Mouse (Mus musculus) heart, embryonic 11.5 days (tissue): ENCODE data around the gene Slc50a1. TPM values are rescaled to one million over a fixed set of nuclear protein-coding genes. Genes with fewer than 3 reads are reported as not detected.

Experiments
- ATAC-seq: fragments of 200-750 bp; cut with Nextera tagmentation; replicated peaks from 2 replicates; pipeline ENCODE4 v1.8.0; 2017; ENCODE audit warnings: moderate library complexity; ENCODE audit not compliant: insufficient number of reproducible peaks, low FRiP score, low TSS enrichment
- H3K27ac ChIP-seq: fragments of 300-500 bp; sonication (generic); 2 replicates; pipeline ENCODE4 v1.5.1; 2014; ENCODE audit warnings: mild to moderate bottlenecking, low read depth, low read length
- H3K27me3 ChIP-seq: fragments of 300-500 bp; sonication (generic); 2 replicates; pipeline ENCODE4 v1.6.1; 2014; ENCODE audit warnings: mild to moderate bottlenecking, low read length, mixed read lengths; ENCODE audit not compliant: control insufficient read depth, insufficient read depth
- H3K36me3 ChIP-seq: fragments of 300-500 bp; sonication (generic); 2 replicates; pipeline ENCODE4 v1.6.1; 2014; ENCODE audit warnings: mild to moderate bottlenecking, low read length, moderate library complexity, mixed read lengths; ENCODE audit not compliant: control insufficient read depth, insufficient read depth
- H3K4me1 ChIP-seq: fragments of 300-500 bp; sonication (generic); 2 replicates; pipeline ENCODE4 v1.6.1; 2014; ENCODE audit warnings: low read length; ENCODE audit not compliant: control insufficient read depth, insufficient read depth
- H3K4me2 ChIP-seq: fragments of 300-500 bp; sonication (generic); 2 replicates; pipeline ENCODE4 v1.6.1; 2014; ENCODE audit warnings: mild to moderate bottlenecking, moderate library complexity
- H3K4me3 ChIP-seq: fragments of 300-500 bp; sonication (generic); 2 replicates; pipeline ENCODE4 v1.5.1; 2014; ENCODE audit warnings: low read depth, low read length
- H3K9ac ChIP-seq: fragments of 300-500 bp; sonication (generic); 2 replicates; pipeline ENCODE4 v1.6.1; 2014; ENCODE audit warnings: mild to moderate bottlenecking, low read depth, low read length, moderate library complexity
- H3K9me3 ChIP-seq: fragments of 300-500 bp; sonication (generic); replicated peaks from 2 replicates; pipeline ENCODE4 v1.6.1; 2016; ENCODE audit warnings: low read length; ENCODE audit not compliant: control insufficient read depth
- WGBS: fragments of 180-500 bp; shearing (Covaris S2); extraction: QIAGEN DNeasy Blood & Tissue Kit; methylation state at CpG from one replicate; pipeline ENCODE4 v1.1.7; 2014; ENCODE audit not compliant: insufficient replicate concordance; 5-methylcytosine and 5-hydroxymethylcytosine counted together
- polyA plus RNA-seq: library from polyadenylated mRNA; unstranded; fragments of >200 nt; fragmentation: Nextera tagmentation; extraction: Ambion mirVana; gene quantifications from 2 replicates; pipeline ENCODE4 v1.2.1, GENCODE M21; 2014

The Slc50a1 gene
- polyA plus RNA-seq, 1 experiment from 2014 or later = 40.9 TPM

DNA sequence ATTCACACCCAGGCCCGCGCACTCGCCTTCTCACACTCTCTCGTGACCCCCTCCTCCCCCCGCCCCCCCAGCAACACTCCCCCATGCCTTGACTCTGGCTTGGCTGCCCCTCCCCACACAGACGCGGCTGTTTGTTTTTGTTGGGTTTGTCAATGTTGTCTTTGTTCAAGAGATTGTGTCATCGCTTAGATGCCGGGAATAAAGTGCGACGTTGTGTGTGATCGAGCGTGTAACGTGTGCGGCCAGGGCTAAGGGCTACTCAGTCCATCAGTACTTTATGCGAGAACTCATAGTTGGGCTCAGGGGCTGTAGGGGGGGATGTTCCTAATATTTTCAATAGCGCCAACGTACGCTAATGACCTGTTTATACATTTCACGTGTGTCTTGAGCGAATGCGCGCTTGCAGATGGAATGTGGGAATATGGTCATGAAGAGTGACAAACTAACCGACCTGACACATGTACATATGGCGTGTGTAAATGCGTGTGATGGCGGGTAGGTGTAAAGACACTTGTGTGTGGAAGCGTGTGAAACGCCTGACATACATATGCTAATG, 9.8 kb upstream of the Slc50a1 start:
- peak overlapping the region; percentile 77 for H3K9ac ChIP-seq
- peaks cover 3% of the 10 kb centered on the region for H3K27me3 ChIP-seq
- H3K4me3 ChIP-seq = peak overlapping the region; percentile 67
- H3K4me2 ChIP-seq = peak overlapping the region; percentile 91
- ATAC-seq = no peak
- under 1% methylated on average over 29 of the region's 29 CpGs for WGBS
- H3K9me3 ChIP-seq = no peaks in the 10 kb centered on the region
- H3K27ac ChIP-seq = peak overlapping the region; percentile 78; the same call in 1 of the 2 replicates
- H3K36me3 ChIP-seq = peaks cover 6% of the 10 kb centered on the region
- peaks cover 26% of the 10 kb centered on the region for H3K4me1 ChIP-seq

DNA sequence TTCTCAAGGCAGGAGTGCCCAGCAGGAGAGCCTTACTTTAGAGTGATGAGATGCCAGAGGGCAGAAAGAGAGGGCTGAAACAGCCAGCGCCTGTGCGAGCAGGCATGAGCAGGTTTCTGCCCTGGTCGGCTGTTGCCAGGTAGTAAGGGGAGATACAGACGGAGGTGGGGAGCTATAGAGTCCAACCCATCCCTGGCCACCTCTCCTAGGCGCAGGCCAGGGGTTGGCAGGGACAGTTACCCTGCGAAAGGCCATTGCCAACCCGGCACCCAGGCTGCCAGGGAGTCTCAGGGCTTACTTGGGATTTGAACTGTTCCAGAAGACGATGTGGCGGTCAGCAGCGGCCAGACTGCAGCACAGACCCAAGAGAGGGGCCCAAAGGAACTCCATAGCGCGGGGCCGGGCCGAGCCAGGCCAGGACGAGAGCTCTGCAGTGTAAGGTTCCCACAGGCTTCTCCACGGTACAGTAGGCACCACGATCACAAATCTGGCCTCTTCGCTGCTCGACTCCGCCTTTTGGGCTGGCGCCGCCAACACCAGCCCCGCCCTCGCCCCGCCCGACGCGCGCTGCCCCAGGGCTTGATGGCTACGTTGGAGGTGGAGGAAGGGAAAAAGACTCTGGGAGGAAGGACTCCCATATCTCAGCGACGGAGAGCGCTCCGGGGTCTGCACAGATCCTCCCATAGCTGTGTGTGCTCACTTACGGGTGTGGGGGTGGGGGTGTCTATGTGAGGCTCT, 9.0 kb upstream of the Slc50a1 start:
- peak; percentile 62 for ATAC-seq
- Histone ChIP-seq H3K9ac (peak overlapping the region; percentile 77), H3K36me3 (peaks cover 7% of the 10 kb centered on the region), H3K27ac (peak overlapping the region; percentile 78), H3K9me3 (no peaks in the 10 kb centered on the region), H3K4me3 (peak overlapping the region; percentile 67), H3K4me1 (peaks cover 26% of the 10 kb centered on the region), H3K27me3 (peaks cover 3% of the 10 kb centered on the region), H3K4me2 (peak overlapping the region; percentile 91)
- WGBS = 2% methylated on average over 35 of the region's 35 CpGs

DNA sequence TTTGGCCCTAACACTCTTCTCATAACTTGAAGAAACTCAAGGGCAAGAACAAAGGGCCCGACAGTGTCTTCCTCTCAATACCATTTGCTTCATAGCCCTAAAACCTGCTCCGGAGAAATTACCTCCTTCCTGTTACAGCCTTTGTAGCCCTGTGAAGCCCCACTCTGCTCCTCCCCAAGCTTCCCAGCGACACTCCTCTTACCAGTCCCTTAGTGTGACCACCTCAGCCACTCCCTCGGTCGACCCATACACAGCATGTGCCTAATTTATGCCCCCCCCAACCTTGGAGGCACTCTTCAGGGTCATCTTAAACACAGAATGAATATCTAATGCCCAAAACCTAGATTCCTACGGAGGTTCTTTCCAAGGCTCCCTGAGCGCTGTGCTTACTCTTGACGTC, 8.3 kb upstream of the Slc50a1 start:
- Histone ChIP-seq H3K27ac (peak overlapping the region; percentile 78), H3K27me3 (peaks cover 3% of the 10 kb centered on the region), H3K4me3 (peak overlapping the region; percentile 67), H3K9me3 (no peaks in the 10 kb centered on the region), H3K9ac (peak overlapping the region; percentile 77), H3K4me1 (peaks cover 26% of the 10 kb centered on the region), H3K4me2 (peak overlapping the region; percentile 91), H3K36me3 (peaks cover 7% of the 10 kb centered on the region)
- ATAC-seq = no peak
- WGBS = 8% methylated on average over 8 of the region's 8 CpGs

DNA sequence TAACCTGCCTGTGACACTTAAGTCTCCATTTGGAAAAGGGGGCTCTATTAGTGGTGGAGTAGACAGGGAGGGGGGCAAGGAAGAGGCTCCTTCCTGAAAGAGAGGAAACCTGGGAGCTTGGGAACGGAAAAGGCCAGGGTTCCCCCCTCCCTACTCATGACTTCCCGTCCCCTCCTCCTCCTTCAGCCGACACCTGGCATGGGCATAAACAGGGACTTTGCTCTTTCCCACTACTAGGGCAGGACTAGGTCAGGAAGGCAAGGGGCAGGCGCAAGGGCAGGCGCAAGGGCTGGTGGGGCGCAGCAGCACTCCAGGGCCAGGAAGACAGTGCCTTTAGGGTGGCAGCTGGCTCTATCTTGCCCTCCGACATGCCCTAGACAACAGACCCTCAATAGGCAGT, 7.7 kb upstream of the Slc50a1 start:
- Histone ChIP-seq H3K4me1 (peaks cover 26% of the 10 kb centered on the region), H3K4me2 (peak overlapping the region; percentile 91), H3K9me3 (no peaks in the 10 kb centered on the region), H3K9ac (peak overlapping the region; percentile 77), H3K27ac (peak overlapping the region; percentile 78), H3K27me3 (peaks cover 3% of the 10 kb centered on the region), H3K4me3 (peak overlapping the region; percentile 67), H3K36me3 (peaks cover 7% of the 10 kb centered on the region)
- 30% methylated on average over 7 of the region's 7 CpGs for WGBS
- peak; percentile 8; the same call in 1 of the 2 replicates for ATAC-seq

DNA sequence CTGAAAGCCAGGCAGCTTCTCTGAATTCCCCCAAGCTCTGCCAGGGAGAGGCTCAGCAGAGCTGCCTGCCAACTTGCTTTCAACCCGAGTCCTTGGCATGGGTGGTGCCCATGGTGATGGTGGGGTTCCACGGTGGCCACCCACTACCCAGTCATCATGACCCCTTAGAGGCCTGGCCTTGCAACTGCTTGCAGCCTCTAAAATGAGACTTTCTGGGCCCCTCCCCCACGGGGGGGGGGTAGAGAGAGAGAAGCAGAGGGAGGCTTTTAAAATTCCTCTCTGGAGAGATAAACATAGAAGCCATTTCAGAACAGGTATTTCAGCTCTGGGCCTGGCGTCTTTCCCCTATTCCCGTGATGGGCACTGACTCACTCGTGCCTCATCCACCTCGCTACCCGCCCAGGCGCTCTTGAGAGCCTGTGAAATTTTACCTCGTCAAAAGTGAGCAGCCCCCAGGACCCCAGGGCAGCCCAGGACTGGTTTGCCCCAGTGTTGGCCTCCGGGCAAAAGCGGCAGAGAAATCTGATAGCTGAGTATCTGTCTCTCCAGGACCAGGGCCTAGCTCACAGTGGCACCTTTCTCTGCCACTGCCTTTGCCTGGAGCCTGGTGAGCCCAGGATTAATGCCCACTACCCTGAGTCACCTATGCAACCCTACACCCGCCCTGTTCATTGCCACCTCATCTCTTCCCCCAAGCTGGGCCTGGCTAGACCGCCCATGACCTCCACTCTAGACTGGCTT, 7.1 kb upstream of the Slc50a1 start:
- WGBS = 13% methylated on average over 14 of the region's 14 CpGs
- Histone ChIP-seq H3K36me3 (peaks cover 9% of the 10 kb centered on the region), H3K27ac (peak overlapping the region; percentile 78), H3K9me3 (no peaks in the 10 kb centered on the region), H3K4me2 (peak overlapping the region; percentile 91), H3K9ac (peak overlapping the region; percentile 77), H3K4me1 (peaks cover 26% of the 10 kb centered on the region), H3K4me3 (peak overlapping the region; percentile 67), H3K27me3 (peaks cover 3% of the 10 kb centered on the region)
- ATAC-seq = peak; percentile 14; the same call in 1 of the 2 replicates

DNA sequence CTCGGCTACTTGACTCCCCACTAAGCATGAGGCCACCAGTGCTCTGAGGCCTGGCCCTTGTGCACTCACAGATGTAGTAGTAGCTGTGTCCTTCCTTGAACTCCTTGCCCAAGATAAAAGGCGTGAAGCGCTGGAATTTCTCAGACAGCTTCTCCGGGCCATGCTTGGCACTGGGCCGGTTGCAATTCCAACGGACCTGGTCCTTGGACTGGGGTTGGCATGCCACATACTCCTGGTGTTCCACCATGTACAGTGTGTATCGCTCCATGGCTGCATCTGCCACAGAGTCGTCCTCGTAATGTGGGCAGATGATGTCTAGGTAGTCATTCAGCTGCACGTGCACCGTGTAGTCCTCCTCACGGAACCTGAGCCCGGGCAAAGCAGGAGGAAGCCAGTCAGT, 5.7 kb upstream of the Slc50a1 start:
- WGBS = 89% methylated on average over 13 of the region's 13 CpGs

DNA sequence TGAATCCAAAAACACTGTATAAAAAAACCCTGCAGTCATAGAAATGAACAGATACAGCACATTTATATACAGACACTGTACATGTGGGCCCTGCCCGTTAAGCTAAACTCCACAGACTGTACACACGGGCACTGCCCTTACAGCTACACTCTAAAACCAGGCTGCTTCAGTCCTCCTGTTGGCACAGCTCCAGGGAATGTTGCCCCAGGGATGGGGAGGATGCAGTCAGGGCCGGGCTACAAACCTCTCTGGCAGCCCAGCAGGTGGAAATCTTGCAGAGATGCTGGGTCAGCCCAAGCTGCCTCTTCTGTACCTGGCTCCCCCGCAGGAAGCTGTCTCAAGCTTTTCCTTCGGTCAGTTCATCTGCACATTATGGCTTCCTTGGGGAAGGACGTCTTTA, 1.4 kb upstream of the Slc50a1 start:
- H3K4me1 ChIP-seq = peaks cover 39% of the 10 kb centered on the region
- WGBS = 69% methylated on average over 6 of the region's 6 CpGs
- peaks cover 12% of the 10 kb centered on the region for H3K36me3 ChIP-seq
- H3K4me2 ChIP-seq = no peak overlapping the region
- no peaks in the 10 kb centered on the region for H3K9me3 ChIP-seq
- no peak overlapping the region for H3K27ac ChIP-seq
- H3K27me3 ChIP-seq = no peaks in the 10 kb centered on the region
- H3K9ac ChIP-seq = no peak overlapping the region
- no peak overlapping the region for H3K4me3 ChIP-seq
- ATAC-seq = no peak

More for the DNA sequence above, 5.7 kb upstream of the Slc50a1 start:
- H3K27me3 ChIP-seq = peaks cover 3% of the 10 kb centered on the region
- H3K4me3 ChIP-seq = no peak overlapping the region
- ATAC-seq = no peak
- H3K27ac ChIP-seq = no peak overlapping the region
- H3K9me3 ChIP-seq = no peaks in the 10 kb centered on the region
- peaks cover 12% of the 10 kb centered on the region for H3K36me3 ChIP-seq
- H3K4me1 ChIP-seq = peaks cover 28% of the 10 kb centered on the region
- no peak overlapping the region for H3K9ac ChIP-seq
- no peak overlapping the region for H3K4me2 ChIP-seq

DNA sequence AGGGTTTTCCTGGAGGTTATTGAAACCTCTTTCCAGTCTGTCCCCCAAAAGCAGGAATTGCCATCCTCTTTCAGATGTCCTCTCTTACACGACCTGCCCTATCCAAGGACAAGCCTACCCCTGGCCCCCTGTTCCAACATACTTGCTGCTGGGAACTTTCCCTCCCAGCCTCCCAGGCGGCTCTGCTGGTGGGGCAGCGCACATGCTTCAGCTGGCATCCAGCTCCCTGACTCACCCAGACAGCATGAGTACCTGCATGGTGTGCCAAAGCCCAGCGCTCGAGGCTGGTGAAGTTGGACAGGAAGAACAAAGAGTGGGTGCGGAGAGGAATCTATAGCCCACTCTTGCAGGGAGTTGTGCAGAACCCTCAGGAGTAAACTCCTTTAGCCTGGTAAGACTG, 521 bp upstream of the Slc50a1 start:
- WGBS = 66% methylated on average over 6 of the region's 6 CpGs
- Histone ChIP-seq H3K9me3 (no peaks in the 10 kb centered on the region), H3K4me1 (peaks cover 34% of the 10 kb centered on the region), H3K27me3 (no peaks in the 10 kb centered on the region), H3K4me3 (peak overlapping the region; percentile 67; the same call in 1 of the 2 replicates), H3K4me2 (peak overlapping the region; percentile 89), H3K27ac (peak overlapping the region; percentile 75), H3K9ac (peak overlapping the region; percentile 81), H3K36me3 (peaks cover 9% of the 10 kb centered on the region)
- no peak for ATAC-seq
